Mouse (Mus musculus) hindbrain, embryonic 13.5 days (tissue): Measurements from ENCODE around the gene Rasgef1a. TPM values are rescaled to one million over a fixed set of nuclear protein-coding genes. Genes with fewer than 3 reads are reported as not detected.

Experiments used
- microRNA-seq: library from miRNA; unstranded; fragments of <30 nt; microRNA quantifications from one replicate; pipeline ENCODE4, GENCODE M21; 2016
- polyA plus RNA-seq: library from polyadenylated mRNA; unstranded; fragments of >200 nt; fragmentation: Nextera tagmentation; extraction: Ambion mirVana; gene quantifications from 2 replicates; pipeline ENCODE4 v1.2.1, GENCODE M21; 2015

Rasgef1a gene
- polyA plus RNA-seq, 1 experiment from 2014 or later = 0.90 TPM

Small RNA genes lying within 50 kb of the gene (microRNA-seq; reads per million reads assigned to microRNA genes)
- not detected for gene Mir7044

Other genes starting within 250 kb of the Rasgef1a start
- gene Zfp637, start 170.3 kb upstream of the Rasgef1a start, polyA plus RNA-seq = 145 TPM in 2 replicates
- 11.9 and 14.6 TPM in 2 replicates for gene Zfp239, start 149.3 kb upstream of the Rasgef1a start, polyA plus RNA-seq
- 307 and 313 TPM in 2 replicates for gene Hnrnpf, start 111.1 kb upstream of the Rasgef1a start, polyA plus RNA-seq
- gene Fxyd4, start 73.7 kb upstream of the Rasgef1a start, polyA plus RNA-seq = 3.5 TPM in 2 replicates
- 9.2 and 9.5 TPM in 2 replicates for gene Csgalnact2, start 127.7 kb downstream of the Rasgef1a start, polyA plus RNA-seq
- 8.7 and 9.1 TPM in 2 replicates for gene Ret, start 186.3 kb downstream of the Rasgef1a start, polyA plus RNA-seq